Mouse (Mus musculus) liver, adult 2 months (tissue): Measurements from ENCODE around the gene Nsd1.

ENCODE experiments used
- CTCF ChIP-seq: fragments of 200-500 bp; IDR thresholded peaks from 2 replicates; pipeline ENCODE4 v1.5.1; 2011; ENCODE audit warnings: low read depth, low read length, control low read depth
- POLR2A ChIP-seq: fragments of 200-500 bp; IDR thresholded peaks from 2 replicates; pipeline ENCODE4 v1.6.1; 2011; ENCODE audit warnings: low read length, control low read depth; ENCODE audit not compliant: insufficient read depth; ENCODE audit errors: extremely low read depth

DNA sequence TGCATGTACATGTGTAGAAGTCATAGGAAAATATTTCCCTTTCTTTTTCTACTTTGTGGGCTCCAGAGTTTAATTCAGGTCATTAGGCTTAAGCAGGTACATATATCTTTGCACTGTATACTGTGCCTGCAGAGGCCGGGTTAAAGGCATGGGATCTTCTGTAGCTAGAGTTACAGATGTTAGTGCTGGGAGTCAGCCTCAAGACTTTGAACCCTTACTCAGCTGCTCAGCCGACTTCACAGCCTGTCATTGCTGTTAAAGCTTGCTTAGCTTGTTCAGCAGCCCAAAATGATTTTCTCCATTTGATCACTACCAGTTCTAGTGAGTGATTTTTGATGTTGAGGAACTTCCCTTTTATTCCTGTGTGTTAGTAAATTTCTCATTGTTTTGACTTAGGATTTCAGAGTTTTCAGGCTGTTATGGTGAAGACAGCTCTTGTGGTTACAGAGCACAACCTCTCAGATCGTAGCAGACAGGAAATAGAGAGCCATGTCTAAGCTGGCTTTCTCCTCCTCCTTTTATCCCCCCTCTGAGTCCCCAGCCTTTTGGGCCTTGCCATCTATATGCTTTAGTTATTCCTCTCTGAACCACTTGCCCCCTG, 45.6 kb downstream of the Nsd1 start:
- TF ChIP-seq POLR2A (no peak), CTCF (no peak)
